Mouse (Mus musculus) CH12.LX (cell line): Measurements from ENCODE around the gene Gm9573. TPM values are rescaled to one million over a fixed set of nuclear protein-coding genes. Genes with fewer than 3 reads are reported as not detected.

ENCODE experiments used
- DNase-seq: peaks from one replicate; pipeline ENCODE4 v3.0.0-alpha.2; 2013; ENCODE audit errors: extremely low read depth
- H3K27ac ChIP-seq: 2 replicates; pipeline ENCODE4 v1.5.1; 2012; ENCODE audit warnings: low read depth, mild to moderate bottlenecking, control low read depth, moderate library complexity; ENCODE audit not compliant: insufficient read depth
- H3K27me3 ChIP-seq: replicated peaks from 2 replicates; pipeline ENCODE3; 2012; ENCODE audit warnings: inconsistent platforms
- H3K36me3 ChIP-seq, 2 experiments: replicated peaks in 1 of 2; 2 replicates each; pipeline versions ENCODE3 to v1.6.1; 2012; ENCODE audit warnings: inconsistent platforms in 1 of 2, low read length in 1 of 2, mild to moderate bottlenecking in 1 of 2, mixed read lengths in 1 of 2, moderate library complexity in 1 of 2; ENCODE audit not compliant: control insufficient read depth in 1 of 2, insufficient read depth in 1 of 2
- H3K4me1 ChIP-seq, 2 experiments: 2 replicates each; pipeline ENCODE4 v1.6.1; 2012; ENCODE audit warnings: inconsistent platforms in 1 of 2, moderate library complexity in 1 of 2; ENCODE audit not compliant: insufficient read depth in 2 of 2, control insufficient read depth in 1 of 2
- H3K4me2 ChIP-seq: 2 replicates; pipeline ENCODE4 v1.6.1; 2012; ENCODE audit warnings: low read depth, mild to moderate bottlenecking, control low read depth; ENCODE audit not compliant: poor library complexity, insufficient read depth, severe bottlenecking
- H3K4me3 ChIP-seq, 3 experiments: fragments of 150-350 bp in 1 of 3; sonication (generic) in 1 of 3; replicated peaks in 1 of 3; 2 replicates each; pipeline versions ENCODE3 to v1.5.1; 2011 to 2012; ENCODE audit warnings: low read depth in 2 of 3, low read length in 2 of 3, mild to moderate bottlenecking in 2 of 3, moderate library complexity in 2 of 3, control low read depth in 1 of 3, improper control_type of control experiment in 1 of 3, inconsistent platforms in 1 of 3, mixed read lengths in 1 of 3; ENCODE audit not compliant: poor library complexity in 1 of 3
- H3K79me2 ChIP-seq: replicated peaks from 2 replicates; pipeline ENCODE4 v1.6.1; 2012; ENCODE audit warnings: mild to moderate bottlenecking, moderate library complexity; ENCODE audit not compliant: control insufficient read depth, poor library complexity, insufficient read depth, severe bottlenecking; ENCODE audit errors: extremely low read depth
- H3K9ac ChIP-seq: 2 replicates; pipeline ENCODE4 v1.6.1; 2012; ENCODE audit warnings: low read depth, mild to moderate bottlenecking, control low read depth, moderate library complexity; ENCODE audit not compliant: insufficient read depth
- H3K9me3 ChIP-seq: replicated peaks from 2 replicates; pipeline ENCODE3; 2012; ENCODE audit warnings: low read length, inconsistent platforms, mixed read lengths
- CHD1 ChIP-seq: IDR thresholded peaks from 2 replicates; pipeline ENCODE4 v1.6.1; 2012; ENCODE audit warnings: low read depth, low read length, improper control_type of control experiment, inconsistent platforms
- CTCF ChIP-seq, 2 experiments: IDR thresholded peaks in 1 of 2; conservative IDR thresholded peaks in 1 of 2; 2 replicates each; pipeline ENCODE4 v1.5.1; 2011 to 2012; ENCODE audit warnings: low read depth in 2 of 2, low read length in 2 of 2, improper control_type of control experiment in 1 of 2, inconsistent platforms in 1 of 2, mild to moderate bottlenecking in 1 of 2, moderate library complexity in 1 of 2
- ELF1 ChIP-seq: IDR thresholded peaks from 2 replicates; pipeline ENCODE4 v1.6.1; 2014; ENCODE audit warnings: low read depth, mild to moderate bottlenecking, inconsistent platforms, low read length, improper control_type of control experiment
- EP300 ChIP-seq: IDR thresholded peaks from 2 replicates; pipeline ENCODE4 v1.6.1; 2011; ENCODE audit warnings: low read length, improper control_type of control experiment
- MYC ChIP-seq: IDR thresholded peaks from 2 replicates; pipeline ENCODE4 v1.6.1; 2011; ENCODE audit warnings: low read depth, mild to moderate bottlenecking, improper control_type of control experiment, low read length
- NELFE ChIP-seq: IDR thresholded peaks from 2 replicates; pipeline ENCODE4 v1.6.1; 2011; ENCODE audit warnings: low read depth, low read length, improper control_type of control experiment
- PAX5 ChIP-seq: IDR thresholded peaks from 2 replicates; pipeline ENCODE4 v1.6.1; 2012; ENCODE audit warnings: low read length, inconsistent platforms, mixed read lengths
- POLR2A ChIP-seq: IDR thresholded peaks from 2 replicates; pipeline ENCODE4 v1.6.1; 2011; ENCODE audit warnings: low read depth, mild to moderate bottlenecking, improper control_type of control experiment, low read length
- RAD21 ChIP-seq: IDR thresholded peaks from 2 replicates; pipeline ENCODE4 v1.6.1; 2011; ENCODE audit warnings: low read depth, mild to moderate bottlenecking, low read length, improper control_type of control experiment, moderate library complexity
- SMC3 ChIP-seq: IDR thresholded peaks from 2 replicates; pipeline ENCODE4 v1.6.1; 2011; ENCODE audit warnings: low read depth, low read length, improper control_type of control experiment
- TBP ChIP-seq: conservative IDR thresholded peaks from 2 replicates; pipeline ENCODE4 v1.6.1; 2011; ENCODE audit warnings: low read depth, low read length, improper control_type of control experiment
- TCF12 ChIP-seq: IDR thresholded peaks from 2 replicates; pipeline ENCODE4 v1.6.1; 2014; ENCODE audit warnings: low read depth, mild to moderate bottlenecking, inconsistent platforms, low read length, improper control_type of control experiment
- USF2 ChIP-seq: conservative IDR thresholded peaks from 2 replicates; pipeline ENCODE4 v1.6.1; 2011; ENCODE audit warnings: low read depth, low read length, improper control_type of control experiment
- dilution Hi-C: fragments of 300-500 bp; cut with MboI; formaldehyde crosslinking; loops from 2 replicates; pipeline ENCODE4 v1.14.3; 2020; ENCODE audit warnings: low sequenced_read_pairs; ENCODE audit not compliant: extremely low pct_unique_long_range_greater_than_20kb, extremely low pct_ligation_motif_present
- in situ Hi-C: fragments of 300-500 bp; cut with MboI; formaldehyde crosslinking; loops from 3 replicates; pipeline ENCODE4 v1.14.3; 2019; ENCODE audit warnings: low sequenced_read_pairs, low pct_ligation_motif_present, low pct_unique_long_range_greater_than_20kb, mixed read lengths
- polyA plus RNA-seq: library from polyadenylated mRNA; unstranded; fragments of >175 nt; gene quantifications from 2 replicates; pipeline ENCODE4 v1.2.1, GENCODE M21; 2012; ENCODE audit warnings: low read depth; ENCODE audit not compliant: insufficient read length
- total RNA-seq, 2 experiments: library from RNA; depleted of rRNA; stranded (reverse); fragments of 300-350 nt in 1 of 2; fragments of >200 nt in 1 of 2; gene quantifications; 2 replicates each; pipeline ENCODE4 v1.2.3; 2012 to 2014

Gm9573 gene
- total and polyA plus RNA-seq, 3 experiments, result not detected

- no peak for TF ChIP-seq USF2
- no peak for TF ChIP-seq PAX5
Measured at GRCm38 (mm10) chr17:35638475-35639190, 12.2 kb upstream of the Gm9573 start (continued).

- peaks cover 7 to 14% of the 10 kb centered on the region in 2 experiments for H3K4me1 ChIP-seq
- in situ Hi-C loops, result no loop called here
- no peak for TF ChIP-seq CHD1
- 0 out of 2 replicates have a peak, but pooled peaks have one; percentile 25 for TF ChIP-seq NELFE
- TF ChIP-seq TBP, result no peak
- peak; percentile 45 for TF ChIP-seq POLR2A
- no peak for TF ChIP-seq EP300
- no peak for TF ChIP-seq TCF12
- TF ChIP-seq, all 38 proteins: peak for 2
- H3K4me2 ChIP-seq, result peak overlapping the region; percentile 99; the same call in 1 of the 2 replicates
- dilution Hi-C loops, result no loop called here
- H3K4me3 ChIP-seq, result no peak overlapping the region
- H3K79me2 ChIP-seq, result no peaks in the 10 kb centered on the region
- peak; percentile 67 for DNase-seq
- H3K9ac ChIP-seq, result no peak overlapping the region; the same call in 1 of the 2 replicates
- H3K9me3 ChIP-seq, result no peaks in the 10 kb centered on the region
- no peak overlapping the region for H3K27ac ChIP-seq
- H3K27me3 ChIP-seq, result peaks cover 30% of the 10 kb centered on the region
- no peaks in the 10 kb centered on the region for H3K36me3 ChIP-seq
Measured at GRCm38 (mm10) chr17:35636363-35636762, 9.9 kb upstream of the Gm9573 start.

DNA sequence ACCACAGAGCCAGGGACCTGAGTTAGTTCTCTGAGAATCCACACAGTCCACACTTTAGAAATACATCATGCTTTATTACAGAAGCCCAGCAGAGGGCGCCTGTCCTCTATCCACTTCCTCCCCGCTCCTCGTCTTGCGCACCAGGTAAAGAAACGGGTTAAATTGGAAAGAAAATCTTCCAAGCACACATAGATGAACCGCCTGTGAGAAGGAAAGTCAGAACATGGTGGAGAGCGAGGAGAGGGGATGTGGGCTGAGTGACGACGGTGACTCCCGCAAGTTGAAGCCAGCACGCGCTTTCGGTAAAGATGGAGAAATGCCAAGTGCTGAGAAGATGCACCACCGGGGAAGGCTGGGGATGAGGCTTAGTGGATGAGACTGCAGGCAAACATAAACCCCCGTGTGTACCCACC lies 9.3 kb upstream of the Gm9573 start:
- Histone ChIP-seq H3K9me3 (no peaks in the 10 kb centered on the region), H3K9ac (peak overlapping the region; percentile 22), H3K4me3 (peak overlapping the region; percentile 39 to 61 (median 45)), H3K4me1 (peaks cover 7 to 11% of the 10 kb centered on the region in 2 experiments), H3K4me2 (peak overlapping the region; percentile 99), H3K79me2 (no peaks in the 10 kb centered on the region), H3K27ac (no peak overlapping the region), H3K27me3 (peaks cover 32% of the 10 kb centered on the region), H3K36me3 (no peaks in the 10 kb centered on the region)
- dilution Hi-C loops, result no loop called here
- peak; percentile 62 for TF ChIP-seq RAD21
- no peak for TF ChIP-seq POLR2A
- peak; percentile 66; the same call in 1 of the 2 replicates for TF ChIP-seq MYC
- TF ChIP-seq CTCF (conservative IDR thresholded peaks at IDR 0.05 in 1 of 2, IDR thresholded peaks at IDR 0.05 in 1 of 2; ENCODE audit: low read depth in 2 of 2, low read length in 2 of 2), result peak; percentile 61 to 82
- peak; percentile 69 for TF ChIP-seq SMC3
- TF ChIP-seq ELF1, result peak; percentile 42; the same call in 1 of the 2 replicates
- in situ Hi-C loops, result no loop called here
- peak; percentile 80 for DNase-seq
